Mouse (Mus musculus): ENCODE measurements around the gene Rpn1. TPM values are rescaled to one million over a fixed set of nuclear protein-coding genes. Genes with fewer than 3 reads are reported as not detected.
"Not testable (repeated sequence)": the region's sequence is repeated elsewhere in the genome, so short reads cannot be mapped to it uniquely, and the experiment has no call there.

The Rpn1 gene
- polyA plus RNA-seq, 1 experiment: 151 TPM

- Histone ChIP-seq H3K4me1 (ENCODE audit: control insufficient read depth, insufficient read depth, low read length) (no peaks in the 10 kb centered on the region), H3K27ac (ENCODE audit: insufficient read depth, low read length) (no peak overlapping the region), H3K27me3 (ENCODE audit: control insufficient read depth, insufficient read depth, low read length) (no peaks in the 10 kb centered on the region), H3K4me3 (replicated peaks; ENCODE audit: insufficient read depth, low read depth, low read length) (no peak overlapping the region)
- TF ChIP-seq CTCF (IDR thresholded peaks at IDR 0.05; ENCODE audit: borderline replicate concordance, insufficient read depth, low read depth, low read length): no peak
- no peak for TF ChIP-seq POLR2A (IDR thresholded peaks at IDR 0.05; ENCODE audit: borderline replicate concordance, insufficient read depth, low read length)
- no peak for DNase-seq
- 90% methylated on average over 4 of the region's 4 CpGs for WGBS
Observed at GRCm38 (mm10) chr6:88124551-88124950, 40.3 kb downstream of the Rpn1 start.

DNA sequence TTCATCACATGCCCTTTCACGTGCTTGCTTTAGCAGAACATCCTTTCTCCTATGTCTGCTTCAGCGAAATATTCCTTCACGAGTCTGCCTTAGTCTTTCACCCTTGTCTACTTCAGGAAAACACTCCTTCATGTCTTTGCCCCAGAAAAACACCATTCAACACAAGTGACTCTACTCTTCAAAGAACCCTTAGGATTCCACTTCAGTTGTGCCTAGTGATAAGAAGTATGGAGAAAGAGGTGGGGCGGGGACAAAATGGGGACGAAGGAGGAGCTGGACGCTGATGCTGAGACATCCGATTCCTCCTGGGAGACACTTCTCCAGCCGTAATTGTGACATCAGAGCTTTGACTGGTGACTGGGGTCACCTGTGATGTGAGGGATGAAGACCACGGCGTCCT, 41.5 kb downstream of the Rpn1 start:
- not testable (repeated sequence) for DNase-seq; H3K27ac ChIP-seq (ENCODE audit: insufficient read depth, low read length); H3K4me3 ChIP-seq (replicated peaks; ENCODE audit: insufficient read depth, low read depth, low read length); H3K4me1 ChIP-seq (ENCODE audit: control insufficient read depth, insufficient read depth, low read length); H3K27me3 ChIP-seq (ENCODE audit: control insufficient read depth, insufficient read depth, low read length)
- 87% methylated on average over 10 of the region's 10 CpGs for WGBS

- H3K27me3 ChIP-seq (ENCODE audit: control insufficient read depth, insufficient read depth, low read length): no peaks in the 10 kb centered on the region
- no peak overlapping the region for H3K4me3 ChIP-seq (replicated peaks; ENCODE audit: insufficient read depth, low read depth, low read length)
- TF ChIP-seq CTCF (IDR thresholded peaks at IDR 0.05; ENCODE audit: borderline replicate concordance, insufficient read depth, low read depth, low read length) (no peak), POLR2A (IDR thresholded peaks at IDR 0.05; ENCODE audit: borderline replicate concordance, insufficient read depth, low read length) (no peak)
- WGBS: 22% methylated on average over 5 of the region's 5 CpGs
- no peaks in the 10 kb centered on the region for H3K4me1 ChIP-seq (ENCODE audit: control insufficient read depth, insufficient read depth, low read length)
- no peak for DNase-seq
- H3K27ac ChIP-seq (ENCODE audit: insufficient read depth, low read length): no peak overlapping the region
Observed at GRCm38 (mm10) chr6:88131521-88131920, 47.2 kb downstream of the Rpn1 start.

DNA sequence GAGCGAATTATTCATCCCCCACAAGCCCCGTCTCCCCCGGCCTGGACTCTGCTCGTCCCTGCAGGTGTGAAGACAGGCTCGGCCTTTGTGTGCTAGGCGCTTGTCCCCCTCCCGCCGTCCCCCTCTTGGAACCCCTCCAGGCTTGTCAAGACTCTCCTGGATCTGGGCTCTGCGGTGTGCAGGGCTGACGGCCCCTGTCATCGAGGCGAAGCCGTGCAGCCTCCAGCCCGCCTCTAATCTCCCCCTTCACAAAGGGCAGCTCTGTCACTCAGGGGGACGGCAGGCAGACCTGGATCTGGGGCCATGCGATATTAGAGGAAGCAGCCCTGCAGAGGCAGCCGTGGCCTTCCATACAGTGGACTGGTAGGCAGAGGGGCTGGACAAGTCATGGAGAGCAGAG, 47.8 kb downstream of the Rpn1 start:
- Histone ChIP-seq H3K4me1 (ENCODE audit: control insufficient read depth, insufficient read depth, low read length) (no peaks in the 10 kb centered on the region), H3K27ac (ENCODE audit: insufficient read depth, low read length) (no peak overlapping the region), H3K4me3 (replicated peaks; ENCODE audit: insufficient read depth, low read depth, low read length) (no peak overlapping the region), H3K27me3 (ENCODE audit: control insufficient read depth, insufficient read depth, low read length) (no peaks in the 10 kb centered on the region)
- WGBS: 18% methylated on average over 17 of the region's 17 CpGs
- DNase-seq: no peak
- TF ChIP-seq POLR2A (IDR thresholded peaks at IDR 0.05; ENCODE audit: borderline replicate concordance, insufficient read depth, low read length): no peak
- TF ChIP-seq CTCF (IDR thresholded peaks at IDR 0.05; ENCODE audit: borderline replicate concordance, insufficient read depth, low read depth, low read length): no peak

DNA sequence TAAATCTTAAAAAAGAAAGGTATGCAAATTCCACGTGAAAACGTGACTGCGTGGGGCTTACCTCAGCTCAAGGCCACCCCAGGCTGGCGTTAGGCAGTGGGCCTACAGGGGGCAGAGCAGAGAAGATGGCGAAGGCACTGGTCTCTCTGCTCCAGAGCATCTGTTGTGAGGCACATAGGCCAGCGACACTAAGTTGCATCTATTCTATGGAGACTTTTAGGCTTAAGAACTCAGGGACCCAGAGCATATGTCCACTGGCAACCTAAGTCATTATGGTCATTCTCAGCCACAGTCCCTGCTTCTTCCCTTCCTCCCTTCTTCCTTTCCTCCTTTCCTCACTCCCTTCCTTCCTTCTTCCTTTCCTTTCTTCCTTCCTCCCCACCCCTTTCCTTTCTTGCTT, 48.8 kb downstream of the Rpn1 start:
- Histone ChIP-seq H3K4me1 (ENCODE audit: control insufficient read depth, insufficient read depth, low read length) (peaks cover 6% of the 10 kb centered on the region), H3K4me3 (replicated peaks; ENCODE audit: insufficient read depth, low read depth, low read length) (no peak overlapping the region), H3K27ac (ENCODE audit: insufficient read depth, low read length) (no peak overlapping the region), H3K27me3 (ENCODE audit: control insufficient read depth, insufficient read depth, low read length) (no peaks in the 10 kb centered on the region)
- DNase-seq: no peak
- WGBS: 89% methylated on average over 6 of the region's 6 CpGs
- no peak for TF ChIP-seq CTCF (IDR thresholded peaks at IDR 0.05; ENCODE audit: borderline replicate concordance, insufficient read depth, low read depth, low read length)
- TF ChIP-seq POLR2A (IDR thresholded peaks at IDR 0.05; ENCODE audit: borderline replicate concordance, insufficient read depth, low read length): no peak

DNA sequence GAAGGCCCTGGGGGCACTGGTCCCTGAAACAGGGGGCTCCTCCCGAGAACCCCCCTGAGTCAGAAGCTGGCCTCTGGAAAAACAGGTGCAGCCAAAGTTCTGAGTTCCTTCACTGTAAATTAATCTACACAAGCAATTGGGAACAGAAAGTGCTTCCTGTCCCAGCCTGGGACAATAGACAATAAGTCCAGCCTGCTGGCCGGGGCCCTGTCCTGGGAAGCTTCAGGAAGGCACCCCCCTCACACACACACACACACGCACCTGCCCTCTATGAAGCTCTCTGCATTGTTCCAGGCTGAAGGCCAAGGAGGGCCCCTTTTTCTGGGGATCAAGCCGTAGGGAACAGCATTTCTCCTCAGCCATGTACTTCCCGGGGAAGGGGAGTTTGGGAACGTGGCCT, 49.6 kb downstream of the Rpn1 start:
- H3K27ac ChIP-seq (ENCODE audit: insufficient read depth, low read length): no peak overlapping the region
- peaks cover 6% of the 10 kb centered on the region for H3K4me1 ChIP-seq (ENCODE audit: control insufficient read depth, insufficient read depth, low read length)
- TF ChIP-seq POLR2A (IDR thresholded peaks at IDR 0.05; ENCODE audit: borderline replicate concordance, insufficient read depth, low read length) (no peak), CTCF (IDR thresholded peaks at IDR 0.05; ENCODE audit: borderline replicate concordance, insufficient read depth, low read depth, low read length) (no peak)
- H3K27me3 ChIP-seq (ENCODE audit: control insufficient read depth, insufficient read depth, low read length): no peaks in the 10 kb centered on the region
- no peak overlapping the region for H3K4me3 ChIP-seq (replicated peaks; ENCODE audit: insufficient read depth, low read depth, low read length)
- 84% methylated on average over 6 of the region's 6 CpGs for WGBS
- no peak for DNase-seq

DNA sequence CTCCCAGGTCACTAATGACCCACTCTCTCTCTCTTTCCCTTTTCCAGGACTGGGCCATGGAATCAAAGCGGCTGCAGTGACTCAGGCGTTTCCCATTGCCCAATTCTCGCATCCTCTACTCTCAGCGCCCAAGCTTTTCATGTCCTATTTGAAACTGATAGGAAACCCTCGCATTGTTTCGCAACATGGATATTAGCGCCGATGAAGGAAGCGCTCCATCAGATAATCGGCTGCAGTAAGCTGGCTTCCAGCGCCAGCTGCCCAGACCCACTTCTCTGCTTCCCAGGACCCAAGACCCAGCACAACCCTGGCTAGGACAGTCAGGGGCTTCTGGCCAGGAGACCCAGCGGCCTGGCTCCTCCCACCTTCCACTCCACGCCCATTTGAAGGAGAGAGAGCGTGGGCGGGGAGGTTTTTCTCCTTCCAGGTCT, 51.9 kb downstream of the Rpn1 start:
- no peak overlapping the region for H3K4me3 ChIP-seq (replicated peaks; ENCODE audit: insufficient read depth, low read depth, low read length)
- TF ChIP-seq POLR2A (IDR thresholded peaks at IDR 0.05; ENCODE audit: borderline replicate concordance, insufficient read depth, low read length): no peak
- no peak for TF ChIP-seq CTCF (IDR thresholded peaks at IDR 0.05; ENCODE audit: borderline replicate concordance, insufficient read depth, low read depth, low read length)
- H3K4me1 ChIP-seq (ENCODE audit: control insufficient read depth, insufficient read depth, low read length): peaks cover 6% of the 10 kb centered on the region
- no peaks in the 10 kb centered on the region for H3K27me3 ChIP-seq (ENCODE audit: control insufficient read depth, insufficient read depth, low read length)
- no peak for DNase-seq
- 38% methylated on average over 15 of the region's 15 CpGs for WGBS
- H3K27ac ChIP-seq (ENCODE audit: insufficient read depth, low read length): no peak overlapping the region

GRCm38 (mm10) chr6:88138485-88138884, 54.2 kb downstream of the Rpn1 start:
- TF ChIP-seq POLR2A (IDR thresholded peaks at IDR 0.05; ENCODE audit: borderline replicate concordance, insufficient read depth, low read length): no peak
- TF ChIP-seq CTCF (IDR thresholded peaks at IDR 0.05; ENCODE audit: borderline replicate concordance, insufficient read depth, low read depth, low read length): no peak
- Histone ChIP-seq H3K27me3 (ENCODE audit: control insufficient read depth, insufficient read depth, low read length) (no peaks in the 10 kb centered on the region), H3K4me3 (replicated peaks; ENCODE audit: insufficient read depth, low read depth, low read length) (no peak overlapping the region), H3K27ac (ENCODE audit: insufficient read depth, low read length) (no peak overlapping the region), H3K4me1 (ENCODE audit: control insufficient read depth, insufficient read depth, low read length) (peaks cover 6% of the 10 kb centered on the region)
- 92% methylated on average over 3 of the region's 3 CpGs for WGBS
- no peak for DNase-seq
